Mouse (Mus musculus) spleen, embryonic (tissue): ENCODE data around the gene Rsbn1.

Source experiments
- CTCF ChIA-PET: fragments of 350-600 bp; sonication (Branson Sonifier 250); formaldehyde crosslinking; loops from one replicate; lab custom pipeline; 2022; lab: Charles Lee

Gene Rsbn1

GRCm38 (mm10) chr3:103914010-103914669 lies at the start of gene Rsbn1:
Gene Rsbn1 (plus strand): TSS chr3:103914120.
- CTCF ChIA-PET = interaction anchor here (0.6 to 1.0 kb wide), 3 partner anchors 21 to 98 kb away, joined by 3 to 4 read pairs (median 3); no protein-coding TSS in a partner anchor

GRCm38 (mm10) chr3:103864200-103864599 lies 49.7 kb upstream of the Rsbn1 start:
- CTCF ChIA-PET = interaction anchor here (0.7 kb wide), 1 partner anchor 998 kb away, joined by 3 read pairs; no protein-coding TSS in a partner anchor

- CTCF ChIA-PET = no interaction called here
These were observed 46.4 kb upstream of the Rsbn1 start for GRCm38 (mm10) chr3:103867424-103867971.

- CTCF ChIA-PET = no interaction called here
These were observed 45.9 kb upstream of the Rsbn1 start for GRCm38 (mm10) chr3:103868008-103868407.

GRCm38 (mm10) chr3:103872663-103873098 lies 41.2 kb upstream of the Rsbn1 start:
- CTCF ChIA-PET = interaction anchor here (0.7 kb wide), 1 partner anchor 13 kb away, joined by 5 read pairs; the partner anchor contains the start of gene Ptpn22

- CTCF ChIA-PET = interaction anchor here (1.0 kb wide), 1 partner anchor 23 kb away, joined by 4 read pairs; no protein-coding TSS in a partner anchor
These were observed 39.6 kb upstream of the Rsbn1 start for GRCm38 (mm10) chr3:103874329-103874728.

GRCm38 (mm10) chr3:103885946-103886345 lies 28.0 kb upstream of the Rsbn1 start:
- CTCF ChIA-PET = no interaction called here

GRCm38 (mm10) chr3:103887581-103887980 lies 26.3 kb upstream of the Rsbn1 start:
- CTCF ChIA-PET = interaction anchor here (0.6 to 2.4 kb wide), 4 partner anchors 36 to 111 kb away, joined by 6 to 12 read pairs (median 7); no protein-coding TSS in a partner anchor

- CTCF ChIA-PET = interaction anchor here (0.9 kb wide), 1 partner anchor 20 kb away, joined by 3 read pairs; no protein-coding TSS in a partner anchor
These were observed 20.5 kb upstream of the Rsbn1 start for GRCm38 (mm10) chr3:103893374-103893773.

- CTCF ChIA-PET = interaction anchor here (0.9 kb wide), 1 partner anchor 12 kb away, joined by 4 read pairs; no protein-coding TSS in a partner anchor
These were observed 9.2 kb upstream of the Rsbn1 start for GRCm38 (mm10) chr3:103904705-103905104.

- CTCF ChIA-PET = interaction anchor here (0.6 to 0.7 kb wide), 2 partner anchors 9 to 57 kb away, joined by 3 to 5 read pairs; no protein-coding TSS in a partner anchor
These were observed 6.4 kb upstream of the Rsbn1 start for GRCm38 (mm10) chr3:103907335-103908030.

- CTCF ChIA-PET = no interaction called here
These were observed 5.1 kb upstream of the Rsbn1 start for GRCm38 (mm10) chr3:103908781-103909180.

- CTCF ChIA-PET = interaction anchor here (0.6 to 1.0 kb wide), 3 partner anchors 20 to 98 kb away, joined by 3 to 4 read pairs (median 3); no protein-coding TSS in a partner anchor
These were observed 414 bp upstream of the Rsbn1 start for GRCm38 (mm10) chr3:103913451-103913961.

GRCm38 (mm10) chr3:103914732-103915508 lies 1.0 kb downstream of the Rsbn1 start:
- CTCF ChIA-PET = interaction anchor here (0.7 kb wide), 1 partner anchor 656 kb away, joined by 6 read pairs; no protein-coding TSS in a partner anchor

- CTCF ChIA-PET = no interaction called here
These were observed 1.6 kb downstream of the Rsbn1 start for GRCm38 (mm10) chr3:103915509-103915896.

- CTCF ChIA-PET = interaction anchor here (0.5 to 1.0 kb wide), 4 partner anchors 9 to 586 kb away, joined by 3 to 6 read pairs (median 4); no protein-coding TSS in a partner anchor
These were observed 2.4 kb downstream of the Rsbn1 start for GRCm38 (mm10) chr3:103916205-103916838.

GRCm38 (mm10) chr3:103916839-103917237 lies 2.9 kb downstream of the Rsbn1 start:
- CTCF ChIA-PET = interaction anchor here (0.5 to 1.0 kb wide), 4 partner anchors 12 to 586 kb away, joined by 3 to 6 read pairs (median 4); no protein-coding TSS in a partner anchor

- CTCF ChIA-PET = interaction anchor here (0.7 kb wide), 1 partner anchor 1942 kb away, joined by 16 read pairs; no protein-coding TSS in a partner anchor
These were observed 6.2 kb downstream of the Rsbn1 start for GRCm38 (mm10) chr3:103920094-103920493.

GRCm38 (mm10) chr3:103925302-103925701 lies 11.4 kb downstream of the Rsbn1 start:
- CTCF ChIA-PET = no interaction called here

GRCm38 (mm10) chr3:103927511-103927910 lies 13.6 kb downstream of the Rsbn1 start:
- CTCF ChIA-PET = no interaction called here
